Mouse (Mus musculus) forebrain, postnatal 0 days (tissue): ENCODE data around the gene Cbx2. TPM values are rescaled to one million over a fixed set of nuclear protein-coding genes. Genes with fewer than 3 reads are reported as not detected.

Experiments
- ATAC-seq: fragments of 200-750 bp; cut with Nextera tagmentation; 2 replicates; pipeline ENCODE4 v1.8.0; 2017; ENCODE audit warnings: mild to moderate bottlenecking, moderate library complexity
- DNase-seq: peaks from one replicate; pipeline ENCODE4 v3.0.0-alpha.2; 2015
- H3K27ac ChIP-seq: fragments of 300-500 bp; sonication (generic); 2 replicates; pipeline ENCODE4 v1.5.1; 2014; ENCODE audit warnings: low read depth, mild to moderate bottlenecking, antibody characterized with exemption, low read length, moderate library complexity, mixed read lengths
- H3K27me3 ChIP-seq: fragments of 300-500 bp; sonication (generic); 2 replicates; pipeline ENCODE4 v1.6.1; 2014; ENCODE audit warnings: mild to moderate bottlenecking, low read length, mixed read lengths; ENCODE audit not compliant: insufficient read depth
- H3K36me3 ChIP-seq: fragments of 300-500 bp; sonication (generic); 2 replicates; pipeline ENCODE4 v1.6.1; 2014; ENCODE audit warnings: mild to moderate bottlenecking, moderate library complexity; ENCODE audit not compliant: insufficient read depth
- H3K4me1 ChIP-seq: fragments of 300-500 bp; sonication (generic); 2 replicates; pipeline ENCODE4 v1.6.1; 2014; ENCODE audit warnings: antibody characterized with exemption; ENCODE audit not compliant: insufficient read depth
- H3K4me2 ChIP-seq: fragments of 300-500 bp; sonication (generic); 2 replicates; pipeline ENCODE4 v1.6.1; 2014; ENCODE audit warnings: low read depth, mild to moderate bottlenecking, moderate library complexity
- H3K4me3 ChIP-seq: fragments of 300-500 bp; sonication (generic); 2 replicates; pipeline ENCODE4 v1.5.1; 2014; ENCODE audit warnings: low read depth, low read length, mixed read lengths
- H3K9ac ChIP-seq: fragments of 300-500 bp; sonication (generic); 2 replicates; pipeline ENCODE4 v1.6.1; 2014; ENCODE audit warnings: mild to moderate bottlenecking
- H3K9me3 ChIP-seq: fragments of 300-500 bp; sonication (generic); 2 replicates; pipeline ENCODE4 v1.6.1; 2016; ENCODE audit warnings: low read length
- CTCF ChIP-seq: sonication (generic); IDR thresholded peaks from 2 replicates; pipeline ENCODE4 v1.5.1; 2016; ENCODE audit warnings: antibody characterized with exemption, control low read depth, low read depth
- WGBS: fragments of 180-500 bp; shearing (Covaris S2); extraction: QIAGEN DNeasy Blood & Tissue Kit; methylation state at CpG from one replicate; pipeline ENCODE4 v1.1.7; 2014; 5-methylcytosine and 5-hydroxymethylcytosine counted together
- polyA plus RNA-seq: library from polyadenylated mRNA; unstranded; fragments of >200 nt; fragmentation: Nextera tagmentation; extraction: Ambion mirVana; gene quantifications from 2 replicates; pipeline ENCODE4 v1.2.1, GENCODE M21; 2015
- total RNA-seq: library from RNA; depleted of rRNA; stranded (reverse); fragments of >200 nt; gene quantifications from 2 replicates; pipeline ENCODE4 v1.2.3, GENCODE M21; 2014

The Cbx2 gene
- total and polyA plus RNA-seq, 2 experiments from 2014 or later = 6.4 to 15.2 TPM

DNA sequence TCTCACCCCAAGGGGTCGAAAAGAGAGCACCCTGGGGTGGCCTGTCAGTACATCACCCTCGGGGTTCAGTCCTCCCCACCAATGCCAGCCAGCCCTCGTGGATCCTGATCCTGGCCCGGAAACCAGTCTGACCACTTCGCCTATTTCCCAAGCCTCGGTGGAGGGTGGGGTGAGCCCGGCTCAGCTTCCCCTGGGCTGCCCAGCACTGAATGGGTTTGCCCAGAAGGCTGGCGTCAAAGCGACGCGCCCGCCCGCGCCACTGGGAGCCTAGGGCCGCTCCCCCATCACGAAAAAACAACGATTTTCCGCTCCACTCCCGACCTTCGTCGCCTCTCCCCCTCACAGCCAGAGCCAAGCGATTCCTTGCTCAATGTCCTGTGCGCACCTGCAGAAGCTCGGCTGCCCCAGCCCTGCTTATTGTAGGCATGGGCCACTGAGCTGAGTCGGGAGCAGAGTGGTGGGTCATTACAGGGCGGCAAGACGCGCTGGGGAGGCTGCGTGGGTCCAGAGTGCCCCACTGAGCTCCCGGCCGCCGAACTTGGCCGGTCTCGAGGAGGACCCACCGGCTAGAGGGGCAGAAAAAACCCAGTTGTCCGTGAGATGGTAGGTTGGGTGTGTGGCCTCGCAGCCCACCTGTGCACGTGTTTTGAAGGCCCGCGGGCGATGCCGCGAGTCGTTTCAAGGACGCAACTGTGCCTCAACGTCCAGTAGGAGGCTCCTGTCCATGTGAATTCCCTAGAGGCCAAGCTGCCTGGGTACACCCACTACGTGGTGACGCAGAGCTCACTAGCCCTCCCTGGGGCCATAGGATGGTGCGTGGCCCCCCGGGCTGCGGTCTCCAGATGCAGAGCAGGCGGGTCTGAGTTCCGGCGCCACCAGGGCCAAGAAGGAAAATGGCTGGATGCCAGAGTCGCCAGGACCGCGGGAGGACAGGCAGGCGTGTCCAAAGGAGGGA lies 35.6 kb downstream of the Cbx2 start:
- TF ChIP-seq CTCF = peak; percentile 54
- Histone ChIP-seq H3K27ac (no peak overlapping the region; the same call in 1 of the 2 replicates), H3K9me3 (no peaks in the 10 kb centered on the region), H3K4me3 (peak overlapping the region; percentile 17), H3K4me1 (peaks cover 29% of the 10 kb centered on the region), H3K9ac (peak overlapping the region; percentile 37), H3K4me2 (peak overlapping the region; percentile 92), H3K36me3 (no peaks in the 10 kb centered on the region), H3K27me3 (peaks cover 12% of the 10 kb centered on the region)
- DNase-seq (no peak), ATAC-seq (no peak)
- 4% methylated on average over 58 of the region's 58 CpGs for WGBS

DNA sequence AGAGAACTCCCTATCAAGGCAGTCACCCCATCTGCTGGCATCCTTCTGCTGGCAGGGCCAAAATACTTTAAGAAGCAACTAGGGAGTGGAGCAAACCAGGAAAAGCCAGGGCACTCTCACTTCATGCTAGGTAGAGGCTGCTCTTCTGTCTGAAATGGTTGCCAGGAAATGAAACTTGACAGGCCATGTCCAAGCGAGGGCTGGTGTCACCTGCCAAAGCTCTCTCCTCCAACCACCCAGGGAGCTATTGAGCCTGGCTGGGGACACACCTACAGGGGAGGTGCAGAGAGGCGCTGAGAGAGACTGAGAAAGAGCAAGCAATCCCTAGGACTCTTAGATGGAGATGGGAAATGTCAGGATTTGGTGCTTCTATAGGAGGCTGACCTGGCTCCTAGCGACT lies 36.5 kb downstream of the Cbx2 start:
- Histone ChIP-seq H3K27ac (no peak overlapping the region), H3K36me3 (no peaks in the 10 kb centered on the region), H3K4me2 (no peak overlapping the region), H3K4me1 (peaks cover 28% of the 10 kb centered on the region), H3K9me3 (no peaks in the 10 kb centered on the region), H3K9ac (no peak overlapping the region), H3K4me3 (no peak overlapping the region), H3K27me3 (peaks cover 12% of the 10 kb centered on the region)
- no peak for DNase-seq
- 19% methylated on average over 3 of the region's 3 CpGs for WGBS
- ATAC-seq = no peak
- no peak for TF ChIP-seq CTCF

GRCm38 (mm10) chr11:119066841-119067240 lies 44.1 kb downstream of the Cbx2 start:
- no peak for TF ChIP-seq CTCF
- ATAC-seq = no peak
- Histone ChIP-seq H3K27me3 (no peaks in the 10 kb centered on the region), H3K36me3 (no peaks in the 10 kb centered on the region), H3K9me3 (no peaks in the 10 kb centered on the region), H3K4me1 (no peaks in the 10 kb centered on the region), H3K27ac (no peak overlapping the region), H3K9ac (no peak overlapping the region), H3K4me3 (no peak overlapping the region), H3K4me2 (no peak overlapping the region)
- DNase-seq = no peak
- 73% methylated on average over 8 of the region's 8 CpGs for WGBS

- H3K27me3 ChIP-seq = no peaks in the 10 kb centered on the region
- ATAC-seq (no peak), DNase-seq (no peak)
- no peak for TF ChIP-seq CTCF
- no peak overlapping the region for H3K9ac ChIP-seq
- no peak overlapping the region for H3K4me3 ChIP-seq
- H3K4me1 ChIP-seq = no peaks in the 10 kb centered on the region
- 0 out of 2 replicates have a peak, but pooled peaks cover 4% of the 10 kb centered on the region for H3K36me3 ChIP-seq
- H3K27ac ChIP-seq = no peak overlapping the region
- WGBS = 87% methylated on average over 7 of the region's 7 CpGs
- no peak overlapping the region for H3K4me2 ChIP-seq
- no peaks in the 10 kb centered on the region for H3K9me3 ChIP-seq
Measured at GRCm38 (mm10) chr11:119072239-119072638, 49.5 kb downstream of the Cbx2 start.

DNA sequence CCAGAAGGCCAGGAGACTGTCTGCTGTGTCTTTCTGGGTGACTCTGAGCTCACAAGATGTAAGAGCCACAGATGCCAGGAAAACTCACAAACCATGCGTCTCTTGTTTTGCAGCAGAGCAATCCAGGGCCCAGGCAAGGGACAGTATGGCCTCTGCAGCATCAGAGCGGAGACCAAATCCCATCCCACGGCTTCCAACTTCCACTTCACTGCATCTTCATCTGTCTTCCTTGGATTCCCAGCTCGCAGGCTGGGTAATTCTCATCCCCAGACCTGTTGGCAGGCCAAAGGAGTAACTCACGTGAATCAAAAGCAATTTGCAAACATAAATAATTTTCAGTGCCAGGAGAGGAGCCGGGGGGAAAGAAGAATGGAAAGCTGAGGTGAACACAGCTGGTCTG lies 50.2 kb downstream of the Cbx2 start:
- ATAC-seq (no peak), DNase-seq (no peak)
- Histone ChIP-seq H3K4me3 (no peak overlapping the region), H3K27ac (no peak overlapping the region), H3K4me2 (no peak overlapping the region), H3K27me3 (no peaks in the 10 kb centered on the region), H3K9me3 (no peaks in the 10 kb centered on the region), H3K9ac (no peak overlapping the region), H3K4me1 (no peaks in the 10 kb centered on the region), H3K36me3 (peaks cover 4% of the 10 kb centered on the region; the same call in 1 of the 2 replicates)
- WGBS = 47% methylated on average over 6 of the region's 6 CpGs
- TF ChIP-seq CTCF = no peak

- no peak for DNase-seq
- WGBS = 69% methylated on average over 6 of the region's 6 CpGs
- Histone ChIP-seq H3K27me3 (no peaks in the 10 kb centered on the region), H3K4me2 (no peak overlapping the region), H3K9ac (no peak overlapping the region), H3K9me3 (no peaks in the 10 kb centered on the region), H3K4me3 (no peak overlapping the region), H3K36me3 (peaks cover 8% of the 10 kb centered on the region; the same call in 1 of the 2 replicates), H3K4me1 (peaks cover 6% of the 10 kb centered on the region; the same call in 1 of the 2 replicates), H3K27ac (no peak overlapping the region)
- no peak for ATAC-seq
- TF ChIP-seq CTCF = no peak
Measured at GRCm38 (mm10) chr11:119073876-119074433, 51.2 kb downstream of the Cbx2 start.

DNA sequence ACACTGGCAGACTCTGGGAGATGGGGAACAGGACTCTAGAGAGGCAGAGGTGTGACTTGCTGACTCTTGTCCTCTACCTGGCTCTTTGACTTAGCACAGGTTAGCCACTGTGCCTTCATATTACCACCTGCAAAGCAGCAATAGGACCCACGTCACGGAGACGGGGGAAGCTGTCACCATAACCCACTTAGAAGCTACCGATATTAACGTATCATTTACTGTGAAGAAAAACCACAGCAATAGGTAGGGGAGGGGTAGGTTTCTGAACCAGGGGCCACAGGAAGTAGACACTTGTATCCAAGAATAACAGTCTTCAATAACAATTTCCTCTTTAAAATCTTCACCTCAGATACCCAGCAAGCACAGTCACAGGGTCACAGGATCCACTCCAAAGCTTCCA lies 53.0 kb downstream of the Cbx2 start:
- no peak for ATAC-seq
- 93% methylated on average over 5 of the region's 5 CpGs for WGBS

More for the DNA sequence above, 53.0 kb downstream of the Cbx2 start:
- DNase-seq = no peak
- Histone ChIP-seq H3K36me3 (peaks cover 13% of the 10 kb centered on the region), H3K4me2 (no peak overlapping the region), H3K4me1 (peaks cover 17% of the 10 kb centered on the region), H3K27ac (no peak overlapping the region), H3K9me3 (no peaks in the 10 kb centered on the region), H3K9ac (no peak overlapping the region), H3K4me3 (no peak overlapping the region), H3K27me3 (no peaks in the 10 kb centered on the region)
- no peak for TF ChIP-seq CTCF
